ENCODE assay signal across 28 mouse cellular contexts in the genomic region with DNA sequence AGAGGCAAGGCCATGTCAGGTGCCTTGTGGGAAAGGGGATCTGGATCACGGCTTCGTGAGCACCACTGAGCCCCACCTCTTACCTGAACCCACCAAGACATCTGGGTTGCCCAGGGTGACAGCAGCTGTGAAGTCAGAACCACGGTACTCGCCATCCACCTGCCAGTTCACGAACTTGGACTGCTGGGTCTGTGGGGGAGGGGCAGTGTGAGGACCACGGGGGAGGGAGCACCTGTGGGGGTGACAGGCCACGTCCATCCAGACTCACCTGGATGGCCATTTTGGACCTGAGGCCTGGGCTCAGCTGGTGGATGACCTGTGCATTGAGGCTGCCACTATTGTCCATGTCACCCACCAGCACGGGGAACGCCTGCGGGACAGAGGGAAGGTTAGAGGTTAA. TPM values are rescaled to one million over a fixed set of nuclear protein-coding genes. Genes with fewer than 3 reads are reported as not detected.
DNase-seq lines count a peak whose midpoint lies in the region; ATAC-seq and TF ChIP-seq lines count a peak whose summit lies in the region.
"Had no signal": no experiment of that assay in that cellular context is flagged by ENCODE, and none has a peak within 500 bp of the region (broad histone marks: within the 10 kb centered on the region; RNA-seq: fewer than 3 reads in every experiment).

No protein-coding gene starts in this region.

- TF ChIP-seq POLR2A in cerebellum, adult 2 months (IDR thresholded peaks at IDR 0.05; ENCODE audit: borderline replicate concordance, insufficient read depth, low read length): no peak
- no peak; the same call in 1 of the 2 replicates for TF ChIP-seq POLR2A in CH12.LX (IDR thresholded peaks at IDR 0.05; ENCODE audit: low read depth, low read length)

- H3K4me2 ChIP-seq in heart, embryonic 11.5 days: no peak overlapping the region
- no peak overlapping the region for H3K4me2 ChIP-seq in CH12.LX (ENCODE audit: insufficient read depth, low read depth, poor library complexity, severe bottlenecking)
- H3K4me2 ChIP-seq: embryonic facial prominence, embryonic 13.5 days; embryonic facial prominence, embryonic 15.5 days; forebrain, embryonic 12.5 days had no signal

- no peak overlapping the region for H3K27ac ChIP-seq in cerebellum, adult 2 months (ENCODE audit: insufficient read depth, low read length)
- H3K27ac ChIP-seq in heart, embryonic 11.5 days (ENCODE audit: low read depth, low read length): no peak overlapping the region
- H3K27ac ChIP-seq in CH12.LX (ENCODE audit: insufficient read depth, low read depth): no peak overlapping the region
- H3K27ac ChIP-seq: embryonic facial prominence, embryonic 13.5 days; embryonic facial prominence, embryonic 15.5 days; forebrain, embryonic 10.5 days; forebrain, embryonic 12.5 days had no signal

- H3K4me1 ChIP-seq in cerebellum, adult 2 months (ENCODE audit: control insufficient read depth, insufficient read depth, low read length): peaks cover 8% of the 10 kb centered on the region
- H3K4me1 ChIP-seq in heart, embryonic 11.5 days (ENCODE audit: control insufficient read depth, insufficient read depth, low read length): peaks cover 7% of the 10 kb centered on the region
- H3K4me1 ChIP-seq in CH12.LX (ENCODE audit: control insufficient read depth in 1 of 2, insufficient read depth in 2 of 2): peaks cover 5 to 26% of the 10 kb centered on the region in 2 experiments; a peak in 3 of 4 replicates

- TF ChIP-seq RAD21 in CH12.LX (IDR thresholded peaks at IDR 0.05; ENCODE audit: low read depth, low read length): no peak

- no peak for TF ChIP-seq EP300 in CH12.LX (IDR thresholded peaks at IDR 0.05; ENCODE audit: low read length)

- peaks cover 18% of the 10 kb centered on the region for H3K79me2 ChIP-seq in CH12.LX (replicated peaks; ENCODE audit: control insufficient read depth, extremely low read depth, insufficient read depth, poor library complexity, severe bottlenecking)

- H3K9ac ChIP-seq in heart, embryonic 11.5 days (ENCODE audit: low read depth, low read length): no peak overlapping the region
- H3K9ac ChIP-seq in CH12.LX (ENCODE audit: insufficient read depth, low read depth): no peak overlapping the region
- H3K9ac ChIP-seq: embryonic facial prominence, embryonic 13.5 days; embryonic facial prominence, embryonic 15.5 days; forebrain, embryonic 12.5 days had no signal

- no peak overlapping the region for H3K4me3 ChIP-seq in cerebellum, adult 2 months (replicated peaks; ENCODE audit: insufficient read depth, low read depth, low read length)
- H3K4me3 ChIP-seq in heart, embryonic 11.5 days (ENCODE audit: low read depth, low read length): no peak overlapping the region
- H3K4me3 ChIP-seq in CH12.LX (replicated peaks in 1 of 3; ENCODE audit: low read depth in 2 of 3, low read length in 2 of 3, poor library complexity in 1 of 3): no peak overlapping the region
- H3K4me3 ChIP-seq: embryonic facial prominence, embryonic 13.5 days; embryonic facial prominence, embryonic 15.5 days; erythroblast, embryonic 14.5 days; forebrain, embryonic 10.5 days; forebrain, embryonic 12.5 days had no signal

- no peak for TF ChIP-seq CTCF in cerebellum, adult 2 months (IDR thresholded peaks at IDR 0.05; ENCODE audit: borderline replicate concordance, insufficient read depth, low read depth, low read length)
- no peak for TF ChIP-seq CTCF in CH12.LX (conservative IDR thresholded peaks at IDR 0.05 in 1 of 2, IDR thresholded peaks at IDR 0.05 in 1 of 2; ENCODE audit: low read depth in 2 of 2, low read length in 2 of 2)

- H3K9me3 ChIP-seq in heart, embryonic 11.5 days (replicated peaks; ENCODE audit: control insufficient read depth, low read length): no peaks in the 10 kb centered on the region
- H3K9me3 ChIP-seq in CH12.LX (replicated peaks; ENCODE audit: low read length): no peaks in the 10 kb centered on the region
- H3K9me3 ChIP-seq: embryonic facial prominence, embryonic 13.5 days; embryonic facial prominence, embryonic 15.5 days; forebrain, embryonic 10.5 days; forebrain, embryonic 12.5 days; G1E had no signal

- WGBS in cerebellum, adult 2 months: 87% methylated on average over 10 of the region's 10 CpGs
- WGBS in heart, embryonic 11.5 days (ENCODE audit: insufficient replicate concordance): 88% methylated on average over 10 of the region's 10 CpGs

- dilution Hi-C loops in CH12.LX (cut with MboI; ENCODE audit: extremely low pct_ligation_motif_present, extremely low pct_unique_long_range_greater_than_20kb, low sequenced_read_pairs): no loop called here

- in situ Hi-C loops in CH12.LX (cut with MboI; ENCODE audit: low pct_ligation_motif_present, low pct_unique_long_range_greater_than_20kb, low sequenced_read_pairs): loop anchor here (5.0 kb wide), 1 partner anchor 43 kb away; a partner anchor contains a TSS

- H3K36me3 ChIP-seq in heart, embryonic 11.5 days (ENCODE audit: control insufficient read depth, insufficient read depth, low read length): peaks cover 26% of the 10 kb centered on the region
- peaks cover 61 to 73% of the 10 kb centered on the region in 2 experiments for H3K36me3 ChIP-seq in CH12.LX (replicated peaks in 1 of 2; ENCODE audit: control insufficient read depth in 1 of 2, insufficient read depth in 1 of 2, low read length in 1 of 2)

- ATAC-seq in heart, embryonic 11.5 days (replicated peaks; ENCODE audit: insufficient number of reproducible peaks, low FRiP score, low TSS enrichment): no peak
- ATAC-seq: activated CD4-positive, CD25-positive, alpha-beta regulatory T cell, adult 4 months; forebrain, embryonic 14.5 days; forebrain, embryonic 16.5 days; Patski had no signal

- peak; percentile 9 to 14 for DNase-seq in cerebellum, adult 2 months
- no peak for DNase-seq in cerebellum, adult 11 months
- DNase-seq in heart, adult 11 months: peak; percentile 92
- DNase-seq in CH12.LX (ENCODE audit: extremely low read depth): no peak
- no peak for DNase-seq in adipocyte (ENCODE audit: low spot score)
- DNase-seq: adrenal gland, adult 2 months; adrenal gland, postnatal 10 days; adrenal gland, postnatal 25 days; cerebellum, adult 18-20 months; cerebellum, adult 9-10 months; cerebellum, postnatal 36 days; embryo, embryonic 11 days had no signal

- no peaks in the 10 kb centered on the region for H3K27me3 ChIP-seq in cerebellum, adult 2 months (ENCODE audit: control insufficient read depth, insufficient read depth, low read length)
- no peaks in the 10 kb centered on the region for H3K27me3 ChIP-seq in heart, embryonic 11.5 days (ENCODE audit: control insufficient read depth, insufficient read depth, low read length)
- no peaks in the 10 kb centered on the region for H3K27me3 ChIP-seq in CH12.LX (replicated peaks)
- H3K27me3 ChIP-seq: embryonic facial prominence, embryonic 13.5 days; embryonic facial prominence, embryonic 15.5 days; forebrain, embryonic 12.5 days; Patski had no signal

TF ChIP-seq in CH12.LX, 34 proteins besides CTCF, POLR2A, EP300 and RAD21:
- TF ChIP-seq POLR2AphosphoS2 (IDR thresholded peaks at IDR 0.05; ENCODE audit: low read depth, low read length) (0 out of 2 replicates have a peak, but pooled peaks have one; percentile 21), GABPA (IDR thresholded peaks at IDR 0.05; ENCODE audit: insufficient replicate concordance, low read depth, low read length) (no peak)

RNA-seq across cellular contexts. Expression of a gene that starts 4.6 kb away (rescaled TPM):
- 125 TPM in 2 replicates for polyA plus RNA-seq in cerebellum, adult 2 months (2012; rRNA removed)
- 142 and 154 TPM in 2 replicates for polyA plus RNA-seq in heart, embryonic 11.5 days (2014; fragmentation: Nextera tagmentation; extraction: Ambion mirVana)
- total RNA-seq in CH12.LX (2012; rRNA removed): 179 and 214 TPM in 2 replicates
- 115 TPM in 2 replicates for total RNA-seq in CH12.LX (2014; rRNA removed)
- polyA plus RNA-seq in CH12.LX (2012; ENCODE audit: insufficient read length, low read depth): 197 and 221 TPM in 2 replicates

RNA-seq across cellular contexts. Expression of a gene that starts 11.7 kb away (rescaled TPM):
- polyA plus RNA-seq in cerebellum, adult 2 months (2012; rRNA removed): 2,800 and 2,936 TPM in 2 replicates
- polyA plus RNA-seq in heart, embryonic 11.5 days (2014; fragmentation: Nextera tagmentation; extraction: Ambion mirVana): 357 and 371 TPM in 2 replicates
- total RNA-seq in CH12.LX (2012; rRNA removed) (10.0 and 10.5 TPM in 2 replicates), CH12.LX (2014; rRNA removed) (6.2 and 6.4 TPM in 2 replicates)
- 16.7 and 21.4 TPM in 2 replicates for polyA plus RNA-seq in CH12.LX (2012; ENCODE audit: insufficient read length, low read depth)

RNA-seq across cellular contexts. Expression of a gene that starts 18.2 kb away (rescaled TPM):
- polyA plus RNA-seq in cerebellum, adult 2 months (2012; rRNA removed): 5.1 and 6.6 TPM in 2 replicates
- polyA plus RNA-seq in heart, embryonic 11.5 days (2014; fragmentation: Nextera tagmentation; extraction: Ambion mirVana): 6.9 and 10.8 TPM in 2 replicates
- not detected in 2 replicates for total RNA-seq in CH12.LX (2012; rRNA removed)
- total RNA-seq in CH12.LX (2014; rRNA removed): not detected in 2 replicates
- not detected in 2 replicates for polyA plus RNA-seq in CH12.LX (2012; ENCODE audit: insufficient read length, low read depth)
- polyA plus RNA-seq: activated CD4-positive, CD25-positive, alpha-beta regulatory T cell, adult 4 months; C2C12 had no signal

RNA-seq across cellular contexts. Expression of a gene that starts 29.4 kb away (rescaled TPM):
- not detected in 2 replicates for polyA plus RNA-seq in cerebellum, adult 2 months (2012; rRNA removed)
- polyA plus RNA-seq in heart, embryonic 11.5 days (2014; fragmentation: Nextera tagmentation; extraction: Ambion mirVana): 0.34 TPM in 1 of 2 replicates, not detected in the other
- total RNA-seq in CH12.LX (2012; rRNA removed) (not detected in 2 replicates), CH12.LX (2014; rRNA removed) (not detected in 2 replicates)
- not detected in 2 replicates for polyA plus RNA-seq in CH12.LX (2012; ENCODE audit: insufficient read length, low read depth)
- total RNA-seq: common myeloid progenitor, adult 5-6 weeks had no signal
- polyA plus RNA-seq: brain, embryonic 14.5 days; C2C12; embryonic facial prominence, embryonic 11.5 days; embryonic facial prominence, embryonic 13.5 days; forebrain, embryonic 10.5 days; forebrain, embryonic 12.5 days; forebrain, embryonic 14.5 days; forebrain, embryonic 16.5 days; frontal cortex, adult 2 months had no signal

RNA-seq across cellular contexts. Expression of a gene that starts 29.4 kb away (rescaled TPM):
- not detected in 2 replicates for polyA plus RNA-seq in cerebellum, adult 2 months (2012; rRNA removed)
- 1.2 TPM in 1 of 2 replicates, not detected in the other for polyA plus RNA-seq in heart, embryonic 11.5 days (2014; fragmentation: Nextera tagmentation; extraction: Ambion mirVana)
- not detected in 2 replicates for total RNA-seq in CH12.LX (2012; rRNA removed)
- not detected in 2 replicates for total RNA-seq in CH12.LX (2014; rRNA removed)
- not detected in 2 replicates for polyA plus RNA-seq in CH12.LX (2012; ENCODE audit: insufficient read length, low read depth)
- total RNA-seq: common myeloid progenitor, adult 5-6 weeks; G1E had no signal
- polyA plus RNA-seq: activated CD4-positive, CD25-positive, alpha-beta regulatory T cell, adult 4 months; brain, embryonic 14.5 days; C2C12; embryonic facial prominence, embryonic 11.5 days; embryonic facial prominence, embryonic 13.5 days; embryonic facial prominence, embryonic 15.5 days; erythroblast, embryonic 14.5 days; forebrain, embryonic 10.5 days; forebrain, embryonic 12.5 days; forebrain, embryonic 14.5 days; forebrain, embryonic 16.5 days; frontal cortex, adult 2 months; G1E; Patski had no signal

Comparison
In these comparisons a context has a peak if more than half of its experiments do, and no peak if none do; other contexts are left out.
1. DNase-seq: peak in cerebellum, adult 2 months (2 of 2) and heart, adult 11 months (single experiment); none in cerebellum, adult 11 months (single experiment), CH12.LX (single experiment) and adipocyte (single experiment).
2. RNA of a gene that starts 11.7 kb away (polyA plus RNA-seq): 2,800 to 2,936 TPM in cerebellum, adult 2 months and 357 to 371 TPM in heart, embryonic 11.5 days; 16.7 to 21.4 TPM in CH12.LX; every median in the first group is over 10 times any median in the second.